In genomic region chr2:167920960-167921495, GRCm38 (mm10) we compare ENCODE assay signal across 24 mouse cellular contexts. TPM values are rescaled to one million over a fixed set of nuclear protein-coding genes. Genes with fewer than 3 reads are reported as not detected.
DNase-seq lines count a peak whose midpoint lies in the region; ATAC-seq and TF ChIP-seq lines count a peak whose summit lies in the region.
"Had no signal": no experiment of that assay in that cellular context is flagged by ENCODE, and none has a peak within 500 bp of the region (broad histone marks: within the 10 kb centered on the region; RNA-seq: fewer than 3 reads in every experiment).

No protein-coding gene starts in this region.

- no peak for TF ChIP-seq CTCF in hindbrain, postnatal 0 days (IDR thresholded peaks at IDR 0.05; ENCODE audit: low read depth)
- TF ChIP-seq CTCF in midbrain, postnatal 0 days (IDR thresholded peaks at IDR 0.05), result no peak

- ATAC-seq in hindbrain, postnatal 0 days, result no peak
- ATAC-seq in midbrain, postnatal 0 days (ENCODE audit: low FRiP score), result no peak
- ATAC-seq in midbrain, embryonic 14.5 days (ENCODE audit: low FRiP score, low TSS enrichment), result no peak
- ATAC-seq: CD4-positive, CD25-positive, alpha-beta regulatory T cell, adult 4 months; forebrain, embryonic 15.5 days had no signal

- peak; percentile 36 for DNase-seq in adrenal gland, postnatal 25 days
- no peak for DNase-seq in adrenal gland, postnatal 4 days (ENCODE audit: low spot score in 2 of 2)
- DNase-seq in hindbrain, postnatal 0 days (ENCODE audit: low spot score), result peak; percentile 24
- DNase-seq in hindbrain, embryonic 10.5 days (ENCODE audit: low spot score), result no peak
- DNase-seq in midbrain, postnatal 0 days (ENCODE audit: low spot score), result peak; percentile 26
- no peak for DNase-seq in midbrain, embryonic 14.5 days
- DNase-seq in lung, postnatal 25 days (ENCODE audit: low spot score), result peak; percentile 71
- DNase-seq in gastrocnemius, postnatal 10 days, result no peak
- DNase-seq: cerebellum, adult 11 months; gastrocnemius, postnatal 14 days; heart, postnatal 14 days; kidney, adult 11 months; kidney, postnatal 4 days; right cerebral cortex, postnatal 4 days; thymus, adult 18-20 months; thymus, postnatal 4 days had no signal

- H3K4me3 ChIP-seq in hindbrain, postnatal 0 days (ENCODE audit: low read length), result no peak overlapping the region
- H3K4me3 ChIP-seq in hindbrain, embryonic 10.5 days, result no peak overlapping the region
- no peak overlapping the region for H3K4me3 ChIP-seq in midbrain, postnatal 0 days (ENCODE audit: low read depth, low read length)
- no peak overlapping the region for H3K4me3 ChIP-seq in midbrain, embryonic 14.5 days (replicated peaks; ENCODE audit: low read depth, low read length)
- H3K4me3 ChIP-seq: embryonic facial prominence, embryonic 15.5 days; forebrain, embryonic 15.5 days; heart, embryonic 13.5 days; hindbrain, embryonic 12.5 days; kidney, embryonic 15.5 days; liver, embryonic 15.5 days; midbrain, embryonic 10.5 days had no signal

- H3K27me3 ChIP-seq in hindbrain, postnatal 0 days (ENCODE audit: insufficient read depth, low read length), result no peaks in the 10 kb centered on the region
- H3K27me3 ChIP-seq in hindbrain, embryonic 10.5 days (ENCODE audit: insufficient read depth, poor library complexity, severe bottlenecking), result 0 out of 2 replicates have a peak, but pooled peaks cover 8% of the 10 kb centered on the region
- no peaks in the 10 kb centered on the region for H3K27me3 ChIP-seq in midbrain, postnatal 0 days (ENCODE audit: insufficient read depth, low read length)
- no peaks in the 10 kb centered on the region for H3K27me3 ChIP-seq in midbrain, embryonic 14.5 days (ENCODE audit: control insufficient read depth, insufficient read depth, low read length)
- H3K27me3 ChIP-seq: embryonic facial prominence, embryonic 15.5 days; forebrain, embryonic 15.5 days; heart, embryonic 13.5 days; hindbrain, embryonic 12.5 days; kidney, embryonic 15.5 days; liver, embryonic 15.5 days had no signal

- H3K4me1 ChIP-seq in hindbrain, postnatal 0 days (ENCODE audit: insufficient read depth, low read length), result no peaks in the 10 kb centered on the region
- peaks cover 13% of the 10 kb centered on the region for H3K4me1 ChIP-seq in hindbrain, embryonic 10.5 days (replicated peaks)
- H3K4me1 ChIP-seq in midbrain, postnatal 0 days (ENCODE audit: insufficient read depth, low read length), result no peaks in the 10 kb centered on the region
- peaks cover 7% of the 10 kb centered on the region; the same call in 1 of the 2 replicates for H3K4me1 ChIP-seq in midbrain, embryonic 14.5 days (ENCODE audit: control insufficient read depth, insufficient read depth, low read length)

- H3K9me3 ChIP-seq in hindbrain, postnatal 0 days (ENCODE audit: low read length), result no peaks in the 10 kb centered on the region
- H3K9me3 ChIP-seq in hindbrain, embryonic 10.5 days, result no peaks in the 10 kb centered on the region
- no peaks in the 10 kb centered on the region for H3K9me3 ChIP-seq in midbrain, postnatal 0 days (ENCODE audit: low read length)
- no peaks in the 10 kb centered on the region for H3K9me3 ChIP-seq in midbrain, embryonic 14.5 days (ENCODE audit: control insufficient read depth, low read length)
- H3K9me3 ChIP-seq: embryonic facial prominence, embryonic 15.5 days; forebrain, embryonic 15.5 days; heart, embryonic 13.5 days; hindbrain, embryonic 12.5 days; kidney, embryonic 15.5 days; liver, embryonic 15.5 days; midbrain, embryonic 10.5 days had no signal

- no peak overlapping the region for H3K4me2 ChIP-seq in hindbrain, postnatal 0 days (ENCODE audit: low read depth, low read length)
- H3K4me2 ChIP-seq in midbrain, postnatal 0 days (ENCODE audit: low read depth, low read length, poor library complexity, severe bottlenecking), result no peak overlapping the region
- no peak overlapping the region for H3K4me2 ChIP-seq in midbrain, embryonic 14.5 days (ENCODE audit: low read length)
- H3K4me2 ChIP-seq: embryonic facial prominence, embryonic 15.5 days; forebrain, embryonic 15.5 days; heart, embryonic 13.5 days; hindbrain, embryonic 12.5 days; liver, embryonic 15.5 days had no signal

- no peak overlapping the region for H3K9ac ChIP-seq in hindbrain, postnatal 0 days (replicated peaks; ENCODE audit: low read length)
- H3K9ac ChIP-seq in midbrain, postnatal 0 days (replicated peaks; ENCODE audit: low read length, poor library complexity, severe bottlenecking), result no peak overlapping the region
- no peak overlapping the region for H3K9ac ChIP-seq in midbrain, embryonic 14.5 days (replicated peaks; ENCODE audit: low read length)
- H3K9ac ChIP-seq: embryonic facial prominence, embryonic 15.5 days; forebrain, embryonic 15.5 days; heart, embryonic 13.5 days; hindbrain, embryonic 12.5 days; kidney, embryonic 15.5 days; liver, embryonic 15.5 days had no signal

- WGBS in hindbrain, postnatal 0 days, result 64% methylated on average over 9 of the region's 9 CpGs
- 91% methylated on average over 9 of the region's 9 CpGs for WGBS in hindbrain, embryonic 10.5 days
- 85% methylated on average over 9 of the region's 9 CpGs for WGBS in midbrain, postnatal 0 days
- 88% methylated on average over 9 of the region's 9 CpGs for WGBS in midbrain, embryonic 14.5 days

- no peak overlapping the region for H3K27ac ChIP-seq in hindbrain, postnatal 0 days
- H3K27ac ChIP-seq in hindbrain, embryonic 10.5 days, result no peak overlapping the region
- H3K27ac ChIP-seq in midbrain, postnatal 0 days (ENCODE audit: low read depth, low read length), result no peak overlapping the region
- no peak overlapping the region for H3K27ac ChIP-seq in midbrain, embryonic 14.5 days (replicated peaks; ENCODE audit: low read depth, low read length)
- H3K27ac ChIP-seq: forebrain, embryonic 15.5 days; heart, embryonic 13.5 days; hindbrain, embryonic 12.5 days; kidney, embryonic 15.5 days; liver, embryonic 15.5 days; midbrain, embryonic 10.5 days had no signal

- no peaks in the 10 kb centered on the region for H3K36me3 ChIP-seq in hindbrain, postnatal 0 days (ENCODE audit: insufficient read depth, low read length)
- no peaks in the 10 kb centered on the region for H3K36me3 ChIP-seq in hindbrain, embryonic 10.5 days
- no peaks in the 10 kb centered on the region for H3K36me3 ChIP-seq in midbrain, postnatal 0 days (ENCODE audit: insufficient read depth, low read length)
- H3K36me3 ChIP-seq in midbrain, embryonic 14.5 days (ENCODE audit: control insufficient read depth, insufficient read depth, low read length), result no peaks in the 10 kb centered on the region
- H3K36me3 ChIP-seq: embryonic facial prominence, embryonic 15.5 days; forebrain, embryonic 15.5 days; heart, embryonic 13.5 days; hindbrain, embryonic 12.5 days; kidney, embryonic 15.5 days; liver, embryonic 15.5 days; midbrain, embryonic 10.5 days had no signal

RNA-seq across cellular contexts. Expression of gene Ptpn1, which starts 10.8 kb away (rescaled TPM):
- total RNA-seq in adrenal gland, postnatal 25 days (2021), result 37.0 and 53.1 TPM in 2 replicates
- 10 to 100 TPM; 49.4 to 58.7 TPM for total RNA-seq in adrenal gland, postnatal 4 days (2021)
- 35.7 and 39.2 TPM in 2 replicates for total RNA-seq in hindbrain, postnatal 0 days (2014; rRNA removed)
- 60.0 and 60.1 TPM in 2 replicates for polyA plus RNA-seq in hindbrain, postnatal 0 days (2015; fragmentation: Nextera tagmentation; extraction: Ambion mirVana)
- 75.9 and 86.1 TPM in 2 replicates for polyA plus RNA-seq in hindbrain, embryonic 10.5 days (2016; fragmentation: Nextera tagmentation; extraction: Ambion mirVana)
- 36.8 and 42.7 TPM in 2 replicates for total RNA-seq in midbrain, postnatal 0 days (2014; rRNA removed)
- polyA plus RNA-seq in midbrain, postnatal 0 days (2015; fragmentation: Nextera tagmentation; extraction: Ambion mirVana), result 54.3 and 59.1 TPM in 2 replicates
- polyA plus RNA-seq in midbrain, embryonic 14.5 days (2014; fragmentation: Nextera tagmentation; extraction: Ambion mirVana), result 53.1 and 81.9 TPM in 2 replicates
- 10 to 100 TPM; 16.4 to 22.7 TPM for total RNA-seq in gastrocnemius, postnatal 10 days (2021)

Comparison
In these comparisons a context has a peak if more than half of its experiments do, and no peak if none do; other contexts are left out.
1. DNase-seq: peak in adrenal gland, postnatal 25 days (single experiment), hindbrain, postnatal 0 days (single experiment), midbrain, postnatal 0 days (single experiment) and lung, postnatal 25 days (single experiment); none in adrenal gland, postnatal 4 days (0 of 2), hindbrain, embryonic 10.5 days (single experiment), midbrain, embryonic 14.5 days (single experiment) and gastrocnemius, postnatal 10 days (single experiment).